Mouse (Mus musculus): ENCODE results near the gene 1600002K03Rik. TPM values are rescaled to one million over a fixed set of nuclear protein-coding genes. Genes with fewer than 3 reads are reported as not detected.
"Not testable (repeated sequence)": the region's sequence is repeated elsewhere in the genome, so short reads cannot be mapped to it uniquely, and the experiment has no call there.

The 1600002K03Rik gene
- polyA plus RNA-seq, 1 experiment from 2014 or later, result 15.3 TPM

DNA sequence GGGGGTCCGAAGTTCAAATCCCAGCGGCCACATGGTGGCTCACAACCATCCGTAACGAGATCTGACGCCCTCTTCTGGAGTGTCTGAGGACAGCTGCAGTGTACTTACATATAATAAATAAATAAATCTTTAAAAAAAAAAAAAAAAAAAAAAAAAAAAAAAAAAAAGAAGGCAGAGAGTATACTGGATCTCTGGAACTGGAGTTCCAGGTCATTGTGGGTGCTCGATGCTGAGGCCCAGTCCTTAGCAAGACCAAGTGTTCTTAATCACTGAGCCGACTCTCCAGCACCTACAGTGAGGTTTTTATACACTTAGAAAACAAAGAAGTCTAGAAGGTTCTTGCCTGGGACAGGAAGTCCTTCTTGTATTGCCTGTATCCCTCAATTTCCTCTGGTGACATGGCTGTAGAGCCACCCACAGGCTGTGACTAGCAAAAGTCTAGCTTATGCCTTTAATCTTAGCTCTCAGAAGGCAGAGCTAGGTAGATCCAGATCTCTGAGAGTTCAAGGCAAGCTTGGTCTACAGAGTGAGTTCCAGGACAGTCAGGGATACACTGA is 38.9 kb downstream of the 1600002K03Rik start:
- not testable (repeated sequence) for ATAC-seq (ENCODE audit: low FRiP score, low TSS enrichment); H3K4me2 ChIP-seq (replicated peaks; ENCODE audit: low read depth, low read length); H3K27ac ChIP-seq (ENCODE audit: low read length); H3K36me3 ChIP-seq (ENCODE audit: insufficient read depth, low read length); H3K4me3 ChIP-seq (ENCODE audit: low read length); H3K9me3 ChIP-seq (ENCODE audit: low read length); H3K9ac ChIP-seq (replicated peaks; ENCODE audit: low read length); H3K4me1 ChIP-seq (ENCODE audit: insufficient read depth, low read length); H3K27me3 ChIP-seq (ENCODE audit: insufficient read depth, low read length)
- 83% methylated on average over 5 of the region's 7 CpGs for WGBS

DNA sequence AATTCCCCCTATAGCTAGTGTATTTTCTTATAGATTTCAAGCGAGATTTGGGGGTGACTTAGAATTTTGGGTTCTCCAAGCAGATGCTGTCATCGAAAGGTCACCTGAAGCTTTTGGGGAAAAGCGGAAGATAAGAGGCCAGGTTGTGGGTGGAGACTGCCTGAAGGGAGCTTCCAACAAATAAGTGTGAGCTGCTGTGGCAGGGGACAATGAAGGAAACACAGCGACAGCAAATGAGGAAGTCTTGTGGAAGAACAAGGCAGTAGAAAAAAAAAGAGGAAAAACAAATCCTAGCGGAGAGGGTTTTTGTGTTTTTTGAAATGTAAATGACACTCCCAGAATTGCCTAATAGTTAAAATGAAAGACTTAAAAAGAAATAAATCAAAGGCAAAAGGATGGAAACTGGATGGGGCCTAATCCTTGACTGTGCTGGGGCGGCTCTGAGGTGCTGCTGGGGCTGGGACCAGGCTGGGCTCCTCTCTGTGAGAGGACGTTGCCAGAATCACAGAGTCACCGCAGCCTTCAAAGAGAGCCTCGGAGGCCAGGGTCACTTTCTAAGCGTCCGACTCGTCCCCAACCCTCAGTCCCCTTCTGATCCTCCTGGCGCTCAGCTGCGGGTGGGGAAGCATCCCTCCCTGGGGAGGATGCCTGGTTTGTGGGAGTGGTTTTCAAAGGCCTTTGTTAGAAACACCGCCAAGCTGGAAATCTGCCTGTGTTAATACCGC is 42.5 kb downstream of the 1600002K03Rik start:
- H3K27me3 ChIP-seq (ENCODE audit: insufficient read depth, low read length), result no peaks in the 10 kb centered on the region
- H3K9me3 ChIP-seq (ENCODE audit: low read length), result no peaks in the 10 kb centered on the region
- H3K9ac ChIP-seq (replicated peaks; ENCODE audit: low read length), result 0 out of 2 replicates have a peak overlapping the region, but pooled peaks have one; percentile 11
- H3K4me3 ChIP-seq (ENCODE audit: low read length), result no peak overlapping the region
- H3K27ac ChIP-seq (ENCODE audit: low read length), result no peak overlapping the region
- no peaks in the 10 kb centered on the region for H3K4me1 ChIP-seq (ENCODE audit: insufficient read depth, low read length)
- no peak overlapping the region for H3K4me2 ChIP-seq (replicated peaks; ENCODE audit: low read depth, low read length)
- WGBS, result 34% methylated on average over 16 of the region's 16 CpGs
- no peak for ATAC-seq (ENCODE audit: low FRiP score, low TSS enrichment)
- H3K36me3 ChIP-seq (ENCODE audit: insufficient read depth, low read length), result no peaks in the 10 kb centered on the region

DNA sequence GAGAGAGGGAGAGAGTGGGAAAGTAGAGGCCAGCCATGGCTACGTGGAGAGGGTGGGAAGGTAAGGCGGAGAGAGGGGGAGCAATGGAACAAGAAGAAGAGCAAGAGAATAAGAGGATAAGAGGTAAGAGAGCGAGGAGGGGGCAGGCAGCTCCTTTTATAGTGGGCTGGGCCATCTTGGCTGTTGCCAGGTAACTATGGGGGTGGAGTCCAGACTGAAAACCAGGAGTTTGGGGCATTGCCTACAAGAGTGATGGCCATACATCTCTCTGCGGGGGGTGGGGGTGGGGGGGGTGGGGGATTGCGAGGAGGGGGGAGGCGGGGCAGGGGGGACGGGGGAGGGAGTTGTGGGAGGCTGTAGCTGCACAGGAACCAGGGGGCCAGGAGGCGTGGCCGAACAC is 47.9 kb downstream of the 1600002K03Rik start:
- ATAC-seq (ENCODE audit: low FRiP score, low TSS enrichment), result no peak
- no peaks in the 10 kb centered on the region for H3K9me3 ChIP-seq (ENCODE audit: low read length)
- peaks cover 6% of the 10 kb centered on the region for H3K4me1 ChIP-seq (ENCODE audit: insufficient read depth, low read length)
- 34% methylated on average over 6 of the region's 9 CpGs for WGBS
- no peaks in the 10 kb centered on the region for H3K36me3 ChIP-seq (ENCODE audit: insufficient read depth, low read length)
- H3K9ac ChIP-seq (replicated peaks; ENCODE audit: low read length), result no peak overlapping the region
- no peak overlapping the region for H3K27ac ChIP-seq (ENCODE audit: low read length)
- no peak overlapping the region for H3K4me3 ChIP-seq (ENCODE audit: low read length)
- no peak overlapping the region for H3K4me2 ChIP-seq (replicated peaks; ENCODE audit: low read depth, low read length)
- H3K27me3 ChIP-seq (ENCODE audit: insufficient read depth, low read length), result no peaks in the 10 kb centered on the region

DNA sequence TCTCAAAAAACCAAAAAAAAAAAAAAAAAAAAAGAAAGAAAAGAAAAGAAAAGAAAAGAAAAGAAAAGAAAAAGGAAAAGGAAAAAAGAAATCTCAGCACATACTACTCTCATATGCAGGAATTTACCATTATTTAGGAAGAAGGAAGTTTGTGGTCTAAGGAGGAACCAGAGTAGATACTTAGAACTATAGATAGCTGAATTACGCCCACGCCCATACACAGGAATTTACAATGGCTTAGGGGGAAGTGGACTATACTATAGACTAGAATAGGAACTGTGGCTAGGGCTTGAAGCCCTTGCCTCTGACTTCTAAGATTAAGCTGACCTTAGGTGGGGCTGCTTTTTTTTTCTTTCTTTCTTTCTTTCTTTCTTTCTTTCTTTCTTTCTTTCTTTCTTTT is 50.4 kb downstream of the 1600002K03Rik start:
- WGBS, result 97% methylated on average over 2 of the region's 2 CpGs
- not testable (repeated sequence) for H3K9ac ChIP-seq (replicated peaks; ENCODE audit: low read length); H3K27me3 ChIP-seq (ENCODE audit: insufficient read depth, low read length); H3K36me3 ChIP-seq (ENCODE audit: insufficient read depth, low read length); ATAC-seq (ENCODE audit: low FRiP score, low TSS enrichment); H3K9me3 ChIP-seq (ENCODE audit: low read length); H3K4me3 ChIP-seq (ENCODE audit: low read length); H3K27ac ChIP-seq (ENCODE audit: low read length); H3K4me2 ChIP-seq (replicated peaks; ENCODE audit: low read depth, low read length)
- peaks cover 20% of the 10 kb centered on the region for H3K4me1 ChIP-seq (ENCODE audit: insufficient read depth, low read length)

Other genes starting within 250 kb of the 1600002K03Rik start
- gene Arid3a, start 245.9 kb upstream of the 1600002K03Rik start, polyA plus RNA-seq (2015; fragmentation: Nextera tagmentation; extraction: Ambion mirVana), result 5.5 and 9.2 TPM in 2 replicates
- 101 and 113 TPM in 2 replicates for gene Wdr18, start 212.8 kb upstream of the 1600002K03Rik start, polyA plus RNA-seq (2015; fragmentation: Nextera tagmentation; extraction: Ambion mirVana)
- 0.54 and 0.71 TPM in 2 replicates for gene Grin3b, start 202.2 kb upstream of the 1600002K03Rik start, polyA plus RNA-seq (2015; fragmentation: Nextera tagmentation; extraction: Ambion mirVana)
- 10.8 and 11.2 TPM in 2 replicates for gene Tmem259, start 188.6 kb upstream of the 1600002K03Rik start, polyA plus RNA-seq (2015; fragmentation: Nextera tagmentation; extraction: Ambion mirVana)
- gene Cnn2, start 184.4 kb upstream of the 1600002K03Rik start, polyA plus RNA-seq (2015; fragmentation: Nextera tagmentation; extraction: Ambion mirVana), result 309 and 332 TPM in 2 replicates
- gene Abca7, start 176.4 kb upstream of the 1600002K03Rik start, polyA plus RNA-seq (2015; fragmentation: Nextera tagmentation; extraction: Ambion mirVana), result 4.2 and 4.4 TPM in 2 replicates
- gene Arhgap45, start 156.3 kb upstream of the 1600002K03Rik start, polyA plus RNA-seq (2015; fragmentation: Nextera tagmentation; extraction: Ambion mirVana), result 10.5 and 11.3 TPM in 2 replicates
- 242 and 248 TPM in 2 replicates for gene Polr2e, start 133.1 kb upstream of the 1600002K03Rik start, polyA plus RNA-seq (2015; fragmentation: Nextera tagmentation; extraction: Ambion mirVana)
- 617 and 706 TPM in 2 replicates for gene Gpx4, start 125.8 kb upstream of the 1600002K03Rik start, polyA plus RNA-seq (2015; fragmentation: Nextera tagmentation; extraction: Ambion mirVana)
- 16.1 and 17.6 TPM in 2 replicates for gene Sbno2, start 67.4 kb upstream of the 1600002K03Rik start, polyA plus RNA-seq (2015; fragmentation: Nextera tagmentation; extraction: Ambion mirVana)
- gene Stk11, start 57.1 kb upstream of the 1600002K03Rik start, polyA plus RNA-seq (2015; fragmentation: Nextera tagmentation; extraction: Ambion mirVana), result 18.2 and 20.2 TPM in 2 replicates
- gene Atp5d, start 34.3 kb upstream of the 1600002K03Rik start, polyA plus RNA-seq (2015; fragmentation: Nextera tagmentation; extraction: Ambion mirVana), result 676 and 688 TPM in 2 replicates
- 6.4 and 7.3 TPM in 2 replicates for gene Cbarp, start 32.1 kb upstream of the 1600002K03Rik start, polyA plus RNA-seq (2015; fragmentation: Nextera tagmentation; extraction: Ambion mirVana)
- 15.9 and 16.8 TPM in 2 replicates for gene Midn, start 24.7 kb upstream of the 1600002K03Rik start, polyA plus RNA-seq (2015; fragmentation: Nextera tagmentation; extraction: Ambion mirVana)
- gene Cirbp, start 7.0 kb upstream of the 1600002K03Rik start, polyA plus RNA-seq (2015; fragmentation: Nextera tagmentation; extraction: Ambion mirVana), result 96.2 and 101 TPM in 2 replicates
- gene Efna2, start 6.5 kb downstream of the 1600002K03Rik start, polyA plus RNA-seq (2015; fragmentation: Nextera tagmentation; extraction: Ambion mirVana), result 11.0 and 11.8 TPM in 2 replicates
- 72.2 and 74.6 TPM in 2 replicates for gene Mum1, start 53.5 kb downstream of the 1600002K03Rik start, polyA plus RNA-seq (2015; fragmentation: Nextera tagmentation; extraction: Ambion mirVana)
- 398 and 444 TPM in 2 replicates for gene Ndufs7, start 76.2 kb downstream of the 1600002K03Rik start, polyA plus RNA-seq (2015; fragmentation: Nextera tagmentation; extraction: Ambion mirVana)
- gene Gamt, start 88.1 kb downstream of the 1600002K03Rik start, polyA plus RNA-seq (2015; fragmentation: Nextera tagmentation; extraction: Ambion mirVana), result 38.1 and 38.3 TPM in 2 replicates
- gene Dazap1, start 88.5 kb downstream of the 1600002K03Rik start, polyA plus RNA-seq (2015; fragmentation: Nextera tagmentation; extraction: Ambion mirVana), result 52.7 and 55.4 TPM in 2 replicates
- gene Rps15, start 119.5 kb downstream of the 1600002K03Rik start, polyA plus RNA-seq (2015; fragmentation: Nextera tagmentation; extraction: Ambion mirVana), result 899 and 901 TPM in 2 replicates
- 1.6 and 1.9 TPM in 2 replicates for gene Apc2, start 123.0 kb downstream of the 1600002K03Rik start, polyA plus RNA-seq (2015; fragmentation: Nextera tagmentation; extraction: Ambion mirVana)
- gene 2310011J03Rik, start 147.6 kb downstream of the 1600002K03Rik start, polyA plus RNA-seq (2015; fragmentation: Nextera tagmentation; extraction: Ambion mirVana), result 52.9 and 54.8 TPM in 2 replicates
- gene Pcsk4, start 156.6 kb downstream of the 1600002K03Rik start, polyA plus RNA-seq (2015; fragmentation: Nextera tagmentation; extraction: Ambion mirVana), result 8.6 and 8.8 TPM in 2 replicates
- gene Reep6, start 157.0 kb downstream of the 1600002K03Rik start, polyA plus RNA-seq (2015; fragmentation: Nextera tagmentation; extraction: Ambion mirVana), result 11.0 and 11.5 TPM in 2 replicates
- 4.8 and 5.4 TPM in 2 replicates for gene Adamtsl5, start 175.5 kb downstream of the 1600002K03Rik start, polyA plus RNA-seq (2015; fragmentation: Nextera tagmentation; extraction: Ambion mirVana)
- gene Plk5, start 183.5 kb downstream of the 1600002K03Rik start, polyA plus RNA-seq (2015; fragmentation: Nextera tagmentation; extraction: Ambion mirVana), result 0.97 and 1.2 TPM in 2 replicates
- gene Mex3d, start 214.7 kb downstream of the 1600002K03Rik start, polyA plus RNA-seq (2015; fragmentation: Nextera tagmentation; extraction: Ambion mirVana), result 3.8 and 5.1 TPM in 2 replicates
- gene Mbd3, start 226.6 kb downstream of the 1600002K03Rik start, polyA plus RNA-seq (2015; fragmentation: Nextera tagmentation; extraction: Ambion mirVana), result 266 and 277 TPM in 2 replicates
- gene Uqcr11, start 233.9 kb downstream of the 1600002K03Rik start, polyA plus RNA-seq (2015; fragmentation: Nextera tagmentation; extraction: Ambion mirVana), result 840 and 906 TPM in 2 replicates